Mouse (Mus musculus): ENCODE results near the gene Osgep. TPM values are rescaled to one million over a fixed set of nuclear protein-coding genes. Genes with fewer than 3 reads are reported as not detected.
A peak's percentile ranks its signal among the peaks of the same experiment; 100 is the strongest.
"Not testable (repeated sequence)": the region's sequence is repeated elsewhere in the genome, so short reads cannot be mapped to it uniquely, and the experiment has no call there.

The Osgep gene
- 75.6 and 84.0 TPM in 2 replicates for polyA plus RNA-seq (2012; rRNA removed)

DNA sequence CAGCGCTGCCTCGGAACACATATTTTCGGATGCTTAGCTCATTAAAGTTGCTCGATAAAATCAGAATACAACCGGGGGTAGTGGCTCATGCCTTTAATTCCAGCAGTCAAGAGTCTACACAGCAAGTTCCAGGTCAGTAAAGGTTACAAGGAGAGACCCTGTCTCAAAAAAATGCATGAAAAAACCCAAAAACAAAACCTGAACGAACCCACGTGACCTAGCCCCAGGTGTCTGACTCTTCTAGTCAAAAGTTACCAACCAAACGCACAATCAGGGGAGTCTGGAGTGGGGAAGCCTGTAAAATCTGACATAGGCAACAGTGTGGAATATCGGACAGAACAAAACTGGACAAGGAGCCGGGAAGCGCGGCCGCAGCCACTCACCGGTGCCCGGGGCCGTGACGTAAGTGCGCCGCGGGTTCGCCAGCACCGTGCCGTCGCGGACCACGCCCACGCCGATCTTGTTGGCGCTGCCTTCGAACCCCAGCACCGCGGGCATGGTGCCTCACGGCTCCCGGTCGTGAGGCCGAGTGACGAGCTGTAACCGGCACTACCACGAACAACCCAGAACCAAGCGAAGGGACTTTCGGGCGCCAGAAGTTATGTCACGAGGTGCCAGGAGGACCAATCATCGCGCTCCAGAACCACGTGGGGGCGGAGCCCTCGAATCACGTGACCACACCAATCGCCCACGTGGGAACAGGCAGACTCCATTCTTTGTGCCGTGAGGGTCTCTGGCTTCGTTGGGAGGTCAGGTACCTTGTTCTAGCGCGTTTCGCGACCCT is at the start of gene Osgep, which contains the start of gene Apex1:
TSS of gene Osgep (minus strand) at position 613 of the 784 bp plus-strand sequence.
TSS of gene Apex1 (plus strand) at position 688 of the 784 bp plus-strand sequence.
- peak; percentile 95 for DNase-seq (ENCODE audit: low spot score)

DNA sequence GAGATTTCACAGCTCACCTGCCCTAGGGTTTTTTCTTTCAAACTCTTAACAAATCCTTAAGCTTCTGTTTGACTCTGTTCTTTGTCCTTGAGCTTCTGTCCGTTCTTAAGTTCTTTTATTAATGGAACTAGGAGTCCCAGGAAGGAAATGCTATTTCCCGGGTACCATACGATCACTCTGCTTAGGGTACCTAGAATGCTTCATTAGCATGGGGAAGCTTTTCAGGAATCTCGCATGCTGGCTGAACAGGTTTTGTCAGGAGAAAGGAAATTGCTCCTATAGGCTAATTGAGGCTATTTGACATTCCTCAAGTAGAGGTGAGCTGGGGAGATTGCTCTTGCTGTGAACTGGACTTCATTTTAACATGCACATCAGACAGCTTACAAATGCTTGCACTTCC is 49.0 kb upstream of the Osgep start:
- no peak for DNase-seq (ENCODE audit: low spot score)

DNA sequence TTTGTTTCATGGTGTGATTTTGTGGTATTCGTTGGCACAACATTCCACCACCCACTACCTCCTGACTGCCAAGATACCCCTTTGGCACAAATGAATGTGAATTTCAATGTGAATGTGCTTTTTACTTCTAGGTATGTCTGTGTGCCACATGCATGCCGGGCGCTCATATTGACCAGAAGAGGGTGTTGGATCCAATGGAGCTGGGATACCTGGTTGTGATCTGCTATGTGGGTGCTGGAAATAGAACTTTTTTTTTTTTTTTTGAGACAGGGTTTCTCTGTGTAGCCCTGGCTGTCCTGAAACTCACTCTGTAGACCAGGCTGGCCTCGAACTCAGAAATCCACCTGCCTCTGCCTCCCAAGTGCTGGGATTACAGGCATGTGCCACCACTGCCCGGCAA is 48.4 kb upstream of the Osgep start:
- not testable (repeated sequence) for DNase-seq (ENCODE audit: low spot score)

DNA sequence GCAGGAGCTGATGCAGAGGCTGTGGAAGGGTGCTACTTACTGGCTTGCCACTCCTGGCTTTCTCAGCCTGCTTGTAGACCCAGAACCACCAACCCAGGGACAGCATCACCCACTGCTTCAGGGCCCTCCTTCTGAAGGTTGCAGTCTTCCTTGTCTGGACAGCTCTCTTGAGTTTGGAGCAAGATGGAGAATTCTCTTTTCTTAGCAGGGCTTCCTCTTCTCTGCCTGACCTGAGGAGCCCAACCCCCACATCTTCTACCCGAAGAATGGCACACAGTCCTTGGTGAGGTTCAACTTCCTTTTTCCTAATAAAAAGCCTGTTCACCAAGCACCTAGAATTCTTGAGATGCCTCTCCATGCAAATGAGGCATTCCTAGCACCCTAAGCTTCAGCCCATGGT is 46.1 kb upstream of the Osgep start:
- DNase-seq (ENCODE audit: low spot score): no peak

DNA sequence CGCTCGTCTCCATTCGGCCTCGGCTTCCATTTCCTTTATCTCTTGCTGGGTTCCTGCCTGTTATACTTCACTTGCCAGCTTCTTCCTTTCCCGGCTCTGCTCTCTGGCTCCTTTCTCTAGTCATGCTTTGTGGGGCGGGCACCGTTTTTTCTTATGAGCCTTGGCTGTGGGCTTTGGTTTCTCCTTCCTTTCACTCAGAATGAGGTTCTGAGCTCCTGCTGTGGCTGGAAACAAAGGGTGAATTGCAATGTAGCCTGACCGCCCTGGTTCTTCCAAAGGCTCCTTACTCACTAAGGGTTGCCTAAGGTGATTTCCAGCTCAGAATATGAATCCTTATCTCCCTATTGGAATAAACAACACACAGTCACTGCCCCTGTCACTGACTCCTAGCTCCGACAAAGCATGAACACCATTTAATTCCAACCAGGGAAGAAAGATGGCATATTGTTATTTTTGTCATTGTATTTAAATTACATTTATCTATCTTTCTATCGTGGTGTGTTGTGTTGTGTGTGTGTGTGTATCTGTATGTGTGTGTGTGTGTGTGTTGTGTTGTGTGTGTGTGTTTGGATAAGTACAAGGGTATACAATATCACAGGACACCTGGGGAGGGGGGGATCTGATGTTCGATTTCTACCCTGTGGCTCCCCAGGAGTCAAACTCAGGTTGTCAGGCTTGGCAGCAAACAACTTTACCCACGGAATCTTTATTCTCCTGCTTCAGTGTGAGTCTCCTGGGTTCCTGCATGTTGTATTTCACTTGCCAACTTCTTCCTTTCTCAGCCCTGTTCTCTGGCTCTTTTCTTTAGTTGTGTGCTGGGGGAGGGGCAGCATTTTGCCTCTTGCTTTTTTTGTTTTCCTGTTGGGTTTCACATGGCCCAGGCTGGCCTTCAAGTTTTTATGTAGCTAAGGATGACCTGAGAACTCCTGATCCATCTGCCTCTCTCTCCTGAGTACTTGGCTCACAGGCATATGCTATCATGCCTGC is 45.2 kb upstream of the Osgep start:
- DNase-seq (ENCODE audit: low spot score): no peak

DNA sequence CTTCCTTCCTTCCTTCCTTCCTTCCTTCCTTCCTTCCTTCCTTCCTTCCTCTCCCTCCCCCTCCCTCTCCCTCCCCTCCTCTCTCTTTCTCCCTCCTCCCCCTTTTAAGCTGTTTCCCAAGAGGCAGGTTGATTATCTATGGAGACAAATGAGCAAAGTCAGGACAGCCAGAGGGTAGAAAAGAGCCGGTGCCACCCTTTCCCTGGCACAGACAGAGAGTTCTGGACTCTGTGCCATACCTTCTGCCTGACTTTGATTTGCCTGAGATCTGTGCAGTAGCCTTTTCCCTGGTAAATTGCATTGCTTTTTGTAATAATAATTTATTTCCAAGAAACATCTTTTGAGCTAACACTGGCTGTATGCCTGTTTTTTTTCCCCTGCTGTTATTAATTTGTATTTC is 44.3 kb upstream of the Osgep start:
- no peak for DNase-seq (ENCODE audit: low spot score)

DNA sequence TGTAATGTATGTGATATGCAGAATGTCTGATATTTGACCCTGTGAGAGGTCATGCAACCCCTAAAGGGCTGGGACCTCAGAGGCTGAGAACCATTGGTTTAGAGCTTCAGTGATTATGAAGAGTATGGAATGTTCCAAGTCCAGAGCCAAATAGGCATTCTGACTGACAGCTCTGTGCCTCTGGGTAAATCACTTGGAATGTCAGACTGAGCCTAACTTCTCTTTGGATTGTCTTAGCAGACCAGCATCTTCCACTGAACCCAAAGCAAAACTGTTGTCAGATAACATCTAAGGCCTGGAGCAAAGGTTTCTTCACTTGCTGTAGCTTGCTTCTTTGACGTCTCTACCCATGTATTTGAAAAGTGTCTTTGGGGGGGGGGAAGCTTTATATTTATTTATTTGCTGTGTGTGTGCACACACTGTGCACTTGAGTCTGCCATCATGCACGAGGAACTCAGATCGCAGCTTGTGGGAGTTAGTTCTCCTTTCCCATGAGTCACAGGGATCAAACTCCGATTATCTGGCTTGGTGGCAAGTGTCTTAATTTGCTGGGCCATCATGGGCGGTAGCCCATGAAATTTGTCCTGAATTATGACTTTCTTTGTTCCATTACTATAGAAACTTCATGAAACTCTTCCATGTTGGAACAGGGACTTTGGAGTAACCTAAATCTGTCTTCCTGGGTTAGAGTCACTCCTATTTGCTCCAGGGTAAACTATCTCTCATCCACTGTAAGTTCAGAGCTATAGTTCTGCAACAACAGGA is 43.7 kb upstream of the Osgep start:
- DNase-seq (ENCODE audit: low spot score): no peak

DNA sequence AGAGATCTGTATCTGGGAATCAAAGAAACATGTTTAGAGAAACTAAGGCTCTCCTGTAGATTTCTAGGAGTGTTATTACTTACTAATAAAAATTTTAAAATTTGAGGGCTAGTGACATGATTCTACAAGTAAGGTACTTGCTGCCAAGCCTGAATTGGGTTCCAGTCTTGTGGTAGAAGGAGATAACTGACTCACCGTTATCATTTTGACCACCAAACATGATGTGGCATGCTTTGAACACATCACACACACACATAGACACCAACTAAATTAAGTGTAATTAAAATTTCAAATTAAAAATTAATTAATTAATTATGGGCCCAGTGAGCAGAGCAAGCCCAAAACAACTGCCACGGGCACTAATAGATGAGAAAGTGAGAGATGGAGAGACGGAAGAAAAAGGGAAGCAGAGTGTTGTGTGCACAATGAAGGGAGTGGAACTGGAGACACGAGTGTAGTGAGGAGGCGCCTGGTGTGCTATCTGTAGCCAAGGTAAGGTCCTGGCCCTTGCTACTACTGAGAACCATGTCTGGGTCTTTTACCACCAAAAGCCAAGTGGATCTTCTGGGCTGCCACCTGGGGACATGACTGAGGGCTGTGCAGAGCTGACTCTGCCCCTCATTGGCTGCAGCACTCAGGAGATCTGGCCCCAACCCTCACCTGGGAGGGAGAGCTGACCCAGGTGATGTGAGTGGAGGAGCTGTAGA is 33.7 kb upstream of the Osgep start:
- DNase-seq (ENCODE audit: low spot score): not testable (repeated sequence)

DNA sequence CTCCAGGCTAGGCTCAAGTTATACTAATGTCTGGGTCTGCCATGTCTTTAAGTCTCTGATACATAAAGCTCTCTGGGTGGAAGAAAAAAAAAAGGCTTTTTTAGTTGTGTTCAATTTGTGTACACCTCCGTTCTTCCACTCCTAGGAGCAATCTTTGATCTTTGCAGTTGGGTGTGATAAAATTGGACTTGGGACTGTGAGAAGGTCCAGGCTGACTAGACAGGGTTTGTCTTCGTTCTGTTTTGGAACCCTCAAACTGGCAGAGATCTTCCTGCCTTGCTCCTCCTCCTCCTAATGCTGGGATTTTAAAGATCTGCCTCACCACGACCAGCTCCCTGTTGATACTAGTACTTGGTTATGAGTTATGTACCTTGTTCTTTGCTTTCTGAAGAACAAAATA is 32.5 kb upstream of the Osgep start:
- not testable (repeated sequence) for DNase-seq (ENCODE audit: low spot score)

DNA sequence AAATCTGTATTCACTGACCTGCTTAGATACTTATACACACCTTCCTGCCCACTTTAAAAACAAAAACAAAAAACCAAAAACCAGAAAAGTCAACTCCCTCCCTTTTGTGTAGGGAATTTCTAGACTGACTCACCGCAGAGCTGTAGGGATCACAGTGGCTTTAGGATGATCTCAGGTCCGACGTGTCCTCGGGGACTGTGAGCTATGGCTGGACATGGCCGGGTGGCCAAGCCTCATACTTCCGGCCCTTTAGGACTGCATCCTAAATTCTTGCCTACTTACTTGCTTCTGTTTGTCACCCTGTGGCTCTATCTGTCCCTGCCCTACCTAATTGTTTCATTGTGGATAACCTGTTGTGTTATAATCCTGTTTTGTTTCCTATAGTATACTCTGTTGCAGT is 32.0 kb upstream of the Osgep start:
- DNase-seq (ENCODE audit: low spot score): not testable (repeated sequence)

DNA sequence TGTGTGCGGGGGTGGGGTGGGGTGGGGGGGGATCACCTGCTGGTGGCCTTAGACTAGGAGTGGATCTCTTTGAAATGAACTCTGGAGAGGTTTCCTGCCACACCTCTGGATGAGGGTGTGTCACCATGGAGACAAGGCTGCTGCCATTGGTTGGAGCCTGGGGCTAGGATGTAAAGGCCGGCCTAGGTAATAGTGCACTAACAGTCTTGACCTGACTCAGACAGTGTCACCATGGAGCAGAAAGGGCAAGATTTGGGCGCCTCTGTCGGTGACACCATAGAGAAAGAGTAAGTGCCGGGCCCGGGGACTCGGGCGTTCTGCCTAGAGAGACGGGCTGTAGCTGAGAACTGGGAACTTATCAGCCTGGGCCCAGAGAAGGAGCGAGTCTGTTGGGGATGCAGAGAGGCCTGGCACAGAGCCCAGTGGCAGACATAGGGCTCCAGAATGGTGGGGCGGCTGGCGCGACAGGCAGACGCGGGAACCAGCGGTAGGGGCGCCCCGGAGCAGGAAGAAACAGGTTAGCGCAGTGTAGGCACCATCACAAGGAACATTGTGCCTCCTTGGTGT is 31.3 kb upstream of the Osgep start, which contains the start of gene Pnp2:
TSS of gene Pnp2 (plus strand) at position 51 of the 567 bp plus-strand sequence.
- DNase-seq (ENCODE audit: low spot score): peak; percentile 29

DNA sequence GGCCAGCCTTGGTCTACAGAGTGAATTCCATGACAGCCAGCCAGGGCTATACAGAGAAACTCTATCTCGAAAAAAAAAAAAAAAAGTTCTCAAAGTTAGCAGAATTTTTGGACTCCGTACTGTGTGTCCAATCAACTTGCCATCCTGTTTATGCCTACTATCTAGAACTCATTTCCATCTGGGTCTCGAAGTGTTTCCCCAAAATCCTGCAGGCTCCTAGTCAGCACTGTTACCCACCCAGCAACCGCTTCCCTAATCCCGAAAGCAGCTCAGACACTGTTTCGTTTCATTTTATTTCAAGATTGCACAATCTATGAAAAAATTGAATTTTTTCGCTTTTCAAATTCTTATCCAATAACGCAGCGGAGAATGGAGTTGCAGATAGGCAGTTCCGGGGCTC is 30.8 kb upstream of the Osgep start:
- DNase-seq (ENCODE audit: low spot score): no peak

DNA sequence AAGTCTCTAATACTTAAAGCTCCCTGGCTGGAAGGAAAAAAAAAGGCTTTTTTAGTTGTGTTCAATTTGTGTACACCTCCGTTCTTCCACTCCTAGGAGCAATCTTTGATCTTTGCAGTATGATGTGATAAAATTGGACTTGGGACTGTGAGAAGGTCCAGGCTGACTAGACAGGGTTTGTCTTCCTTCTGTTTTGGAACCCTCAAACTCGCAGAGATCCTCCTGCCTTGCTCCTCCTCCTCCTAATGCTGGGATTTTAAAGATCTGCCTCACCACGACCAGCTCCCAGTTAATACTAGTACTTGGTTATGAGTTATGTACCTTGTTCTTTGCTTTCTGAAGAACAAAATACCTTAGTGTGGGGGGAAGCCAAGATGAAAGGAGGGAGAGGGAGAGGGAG is 20.8 kb upstream of the Osgep start:
- not testable (repeated sequence) for DNase-seq (ENCODE audit: low spot score)

DNA sequence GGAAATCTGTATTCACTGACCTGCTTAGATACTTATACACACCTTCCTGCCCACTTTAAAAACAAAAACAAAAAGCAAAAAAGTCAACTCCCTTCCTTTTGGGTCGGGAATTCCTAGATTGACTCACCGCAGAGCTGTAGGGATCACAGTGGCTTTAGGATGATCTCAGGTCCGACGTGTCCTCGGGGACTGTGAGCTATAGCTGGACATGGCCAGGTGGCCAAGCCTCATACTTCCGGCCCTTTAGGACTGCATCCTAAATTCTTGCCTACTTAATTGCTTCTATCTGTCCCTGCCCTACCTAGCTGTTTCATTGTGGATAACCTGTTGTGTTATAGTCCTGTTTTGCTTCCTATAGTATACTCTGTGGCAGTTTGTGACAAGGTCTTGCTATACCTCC is 20.4 kb upstream of the Osgep start:
- not testable (repeated sequence) for DNase-seq (ENCODE audit: low spot score)

DNA sequence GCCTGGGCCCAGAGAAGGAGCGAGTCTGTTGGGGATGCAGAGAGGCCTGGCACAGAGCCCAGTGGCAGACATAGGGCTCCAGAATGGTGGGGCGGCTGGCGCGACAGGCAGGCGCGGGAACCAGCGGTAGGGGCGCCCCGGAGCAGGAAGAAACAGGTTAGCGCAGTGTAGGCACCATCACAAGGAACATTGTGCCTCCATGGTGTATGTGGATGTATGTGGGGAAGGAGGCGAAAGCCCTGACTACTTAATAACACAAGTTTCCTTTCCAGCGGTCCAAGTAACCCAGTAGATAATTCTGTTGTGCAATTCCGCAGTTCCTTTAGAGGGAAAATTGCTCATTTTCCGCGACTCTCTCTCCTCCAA is 20.0 kb upstream of the Osgep start:
- DNase-seq (ENCODE audit: low spot score): not testable (repeated sequence)

DNA sequence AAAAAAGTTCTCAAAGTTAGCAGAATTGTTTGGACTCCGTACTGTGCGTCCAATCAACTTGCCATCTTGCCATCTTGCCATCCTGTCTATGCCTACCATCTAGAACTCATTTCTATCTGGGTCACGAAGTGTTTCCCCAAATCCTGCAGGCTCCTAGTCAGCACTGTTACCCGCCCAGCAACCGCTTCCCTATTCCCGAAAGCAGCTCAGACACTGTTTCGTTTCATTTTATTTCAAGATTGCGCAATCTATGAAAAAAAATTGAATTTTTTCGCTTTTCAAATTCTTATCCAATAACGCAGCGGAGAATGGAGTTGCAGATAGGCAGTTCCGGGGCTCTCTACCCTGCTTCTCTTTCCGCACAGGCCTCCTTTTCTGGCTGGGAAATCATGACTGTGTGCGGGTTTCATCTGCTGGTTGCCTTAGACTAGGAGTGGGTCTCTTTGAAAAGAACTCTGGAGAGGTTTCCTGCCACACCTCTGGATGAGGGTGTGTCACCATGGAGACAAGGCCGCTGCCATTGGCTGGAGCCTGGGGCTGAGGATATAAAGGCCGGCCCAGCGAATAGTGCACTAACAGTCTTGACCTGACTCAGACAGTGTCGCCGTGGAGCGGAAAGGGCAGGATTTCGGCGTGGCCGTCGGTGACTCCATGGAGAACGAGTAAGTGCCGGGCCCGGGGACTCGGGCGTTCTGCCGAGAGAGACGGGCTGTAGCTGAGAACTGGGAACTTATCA is 19.4 kb upstream of the Osgep start, which contains the start of gene Gm49342:
TSS of gene Gm49342 (plus strand) at position 586 of the 736 bp plus-strand sequence.
- DNase-seq (ENCODE audit: low spot score): peak; percentile 97

DNA sequence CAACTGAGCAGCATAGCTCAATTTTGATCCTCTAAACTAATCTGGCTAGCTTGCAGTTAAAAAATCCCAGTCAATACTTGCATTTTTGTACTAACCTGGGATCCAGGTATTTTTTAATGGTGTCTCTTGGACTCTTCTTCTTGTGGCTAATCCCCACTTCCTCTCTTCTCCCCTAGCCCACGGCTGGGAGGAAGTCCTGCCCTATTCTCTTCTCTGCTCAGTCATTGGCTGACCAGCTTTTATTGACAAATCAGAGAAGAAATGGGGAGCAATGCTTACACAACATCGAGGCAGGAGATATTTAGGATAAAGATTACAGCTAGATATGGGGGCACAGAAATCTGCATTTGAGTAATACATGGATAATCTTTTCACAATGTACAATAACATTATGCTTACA is 14.2 kb upstream of the Osgep start:
- DNase-seq (ENCODE audit: low spot score): no peak

DNA sequence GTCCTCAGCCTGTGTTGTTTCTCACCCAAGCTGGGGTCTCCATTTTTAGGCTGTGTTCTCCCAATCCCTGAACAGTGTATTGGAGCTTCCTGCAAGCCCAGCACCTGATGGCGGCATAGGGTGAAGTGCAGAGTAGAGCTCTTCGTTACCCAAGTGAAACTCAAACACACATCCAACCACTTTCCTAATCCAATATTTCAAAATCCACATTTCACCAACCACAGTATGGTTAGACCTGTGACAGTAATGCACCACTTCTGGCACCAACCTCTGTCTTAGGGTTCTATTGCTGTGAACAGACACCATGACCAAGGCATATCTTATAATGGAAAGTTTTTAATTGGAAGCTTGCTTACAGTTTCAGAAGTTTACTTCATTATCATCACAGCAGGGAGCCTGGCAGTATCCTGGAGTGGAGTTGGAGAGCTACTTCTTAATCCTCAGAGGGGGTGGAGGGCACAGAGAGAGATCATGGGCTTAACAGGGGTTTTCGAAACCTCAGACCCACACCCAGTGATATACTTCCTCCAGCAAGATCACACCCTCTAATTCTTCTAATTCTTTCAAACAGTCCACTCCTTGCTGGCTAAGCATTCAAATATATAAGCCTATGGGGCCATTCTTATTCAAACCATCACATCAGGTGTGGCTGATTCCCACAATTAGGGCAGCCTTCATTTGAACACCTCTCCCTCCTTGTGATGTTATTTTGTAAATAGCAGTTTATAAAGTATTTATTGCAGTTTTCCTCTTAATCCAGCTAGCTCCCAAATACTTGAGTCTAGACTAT is 13.6 kb upstream of the Osgep start:
- no peak for DNase-seq (ENCODE audit: low spot score)

DNA sequence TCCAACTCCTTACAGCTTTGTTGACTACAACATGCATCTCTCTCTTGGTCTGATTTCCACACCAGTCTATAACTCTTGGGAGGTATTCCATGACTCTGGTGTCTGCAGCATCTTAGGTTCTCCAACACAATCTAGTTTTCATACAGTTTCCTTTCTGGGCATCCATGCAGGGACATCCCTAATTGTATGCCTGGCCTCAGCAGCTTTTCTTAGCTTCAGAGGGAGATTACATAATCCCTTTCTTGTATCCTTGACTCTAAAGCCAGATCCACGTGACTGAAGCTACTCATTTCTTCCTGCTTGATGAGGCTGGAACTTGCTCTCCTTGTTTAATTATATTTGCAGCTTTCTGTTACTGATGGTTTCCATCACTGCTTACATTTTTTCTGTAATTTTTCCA is 12.0 kb upstream of the Osgep start:
- no peak for DNase-seq (ENCODE audit: low spot score)
